Mouse (Mus musculus): ENCODE data around the gene Isoc2b.
A peak's percentile ranks its signal among the peaks of the same experiment; 100 is the strongest.
"Not testable (repeated sequence)": the region's sequence is repeated elsewhere in the genome, so short reads cannot be mapped to it uniquely, and the experiment has no call there.

Isoc2b gene

GRCm38 (mm10) chr7:4837639-4838038, 32.4 kb downstream of the Isoc2b start:
- no peak for DNase-seq (ENCODE audit: extremely low spot score, low read depth, low spot score)

DNA sequence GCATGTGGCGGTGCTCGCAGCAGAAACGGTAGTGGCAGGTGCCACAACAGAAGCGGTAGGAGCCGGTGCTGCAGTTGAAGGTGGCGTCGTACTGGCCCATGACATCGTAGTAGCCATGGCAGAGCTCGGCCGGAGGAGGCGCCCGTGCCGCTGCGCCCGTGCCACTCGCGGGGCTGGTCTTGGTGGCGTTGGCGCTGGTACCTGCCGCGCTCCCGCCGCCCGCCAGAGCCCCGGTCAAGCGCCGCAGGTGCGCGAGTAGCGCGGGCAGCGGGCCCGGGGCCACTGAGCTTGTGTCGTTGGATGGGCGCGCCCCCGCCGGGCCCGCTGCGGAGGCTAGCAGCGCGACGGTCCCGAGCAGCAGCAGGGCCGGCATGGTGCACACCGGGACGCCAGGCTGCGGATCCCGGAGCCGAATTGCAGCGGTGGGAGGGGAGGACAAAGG, 33.7 kb downstream of the Isoc2b start:
- DNase-seq (ENCODE audit: extremely low spot score, low read depth, low spot score), result no peak

DNA sequence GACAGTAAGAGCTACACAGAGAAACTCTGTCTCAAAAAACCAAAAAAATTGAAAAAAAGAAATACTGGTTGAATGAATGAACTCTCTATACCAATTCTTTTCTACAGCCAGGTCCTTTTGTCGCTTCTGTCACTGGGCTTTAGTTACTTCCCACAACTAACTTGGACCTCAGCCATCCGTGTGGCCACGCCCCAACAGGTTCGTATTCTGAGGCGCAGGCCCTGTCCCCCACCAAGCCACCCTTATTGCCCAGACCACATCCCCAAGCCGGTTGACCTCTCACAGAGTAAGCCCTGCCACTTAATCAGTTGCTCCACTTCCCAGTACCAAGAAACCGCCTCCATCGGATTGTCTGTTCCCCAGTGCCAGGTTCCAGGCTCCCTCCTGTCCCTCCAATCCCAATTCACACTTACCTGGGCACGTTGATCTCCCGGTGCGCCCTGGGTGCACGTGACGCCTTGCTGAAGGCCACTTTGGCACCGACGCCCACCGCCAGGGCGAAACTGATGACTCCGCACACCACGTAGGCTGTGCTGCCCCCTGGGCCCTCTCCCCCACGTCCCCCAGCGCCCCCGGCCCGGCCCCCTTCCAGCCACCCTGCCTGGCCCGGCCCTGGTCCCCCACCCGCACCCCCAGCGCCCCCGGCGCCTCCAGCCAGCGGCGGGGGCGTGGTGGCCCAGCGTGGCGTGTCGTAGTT, 34.3 kb downstream of the Isoc2b start:
- DNase-seq (ENCODE audit: extremely low spot score, low read depth, low spot score), result no peak

- DNase-seq (ENCODE audit: extremely low spot score, low read depth, low spot score), result no peak
These were observed 39.6 kb downstream of the Isoc2b start for GRCm38 (mm10) chr7:4830476-4830875.

- no peak for DNase-seq (ENCODE audit: extremely low spot score, low read depth, low spot score)
These were observed 44.7 kb downstream of the Isoc2b start for GRCm38 (mm10) chr7:4825365-4825764.

DNA sequence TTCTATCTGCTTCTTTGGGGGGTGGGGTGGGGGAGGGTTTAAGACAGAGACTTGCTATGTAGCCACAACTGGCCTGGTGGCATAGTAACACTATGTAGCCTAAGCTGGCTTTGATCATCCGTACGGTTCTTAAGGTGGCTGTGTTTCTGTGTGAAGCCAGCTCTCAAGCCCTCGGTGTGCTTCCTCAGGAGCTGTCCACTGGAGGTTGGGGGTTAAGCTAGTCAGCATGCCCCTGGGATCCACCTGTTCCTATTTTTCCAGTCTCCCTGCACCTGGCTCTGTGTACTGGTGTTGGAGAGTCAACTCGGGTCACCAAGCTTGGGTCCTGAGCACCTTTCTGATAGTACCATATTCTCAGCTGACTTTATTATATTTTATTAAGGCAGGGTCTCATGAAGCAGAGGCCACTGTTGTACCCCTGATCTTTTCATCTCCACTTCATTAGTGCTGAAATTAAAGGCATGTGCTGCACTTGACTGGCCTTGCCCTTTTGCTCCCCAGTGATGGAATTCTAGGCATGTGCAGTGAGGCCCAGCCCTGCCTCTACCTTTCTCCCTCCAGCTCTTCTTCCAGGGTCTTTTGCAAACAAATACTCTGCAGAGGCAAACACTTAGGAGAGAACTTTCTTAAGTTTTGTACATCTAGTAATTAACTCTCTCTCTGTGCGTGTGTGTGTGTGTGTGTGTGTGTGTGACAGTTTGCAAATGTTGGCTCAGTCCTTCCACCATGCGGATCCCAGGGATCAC, 47.7 kb downstream of the Isoc2b start:
- no peak for DNase-seq (ENCODE audit: extremely low spot score, low read depth, low spot score)

- DNase-seq (ENCODE audit: extremely low spot score, low read depth, low spot score), result no peak
These were observed 48.4 kb downstream of the Isoc2b start for GRCm38 (mm10) chr7:4821690-4822089.

- DNase-seq (ENCODE audit: extremely low spot score, low read depth, low spot score), result not testable (repeated sequence)
These were observed 49.1 kb downstream of the Isoc2b start for GRCm38 (mm10) chr7:4820925-4821324.

DNA sequence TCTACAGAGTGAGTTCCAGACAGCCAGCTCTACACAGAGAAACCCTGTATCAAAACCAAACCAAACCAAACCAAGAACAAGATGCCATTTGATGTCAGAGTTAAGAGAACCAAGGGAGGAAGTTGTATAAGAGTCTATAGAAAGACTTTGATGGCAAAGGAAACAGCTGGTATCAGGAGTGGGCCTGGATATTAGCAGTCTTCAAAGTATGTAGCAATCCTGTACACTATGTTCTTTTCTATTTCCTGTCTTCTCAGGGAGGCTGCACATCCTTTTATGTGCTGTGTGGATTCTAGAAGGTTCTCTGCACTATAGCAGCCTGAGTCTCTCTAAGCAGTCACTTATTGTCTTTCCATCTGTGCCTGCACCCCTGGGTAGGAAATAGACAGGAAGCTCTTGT, 53.5 kb downstream of the Isoc2b start:
- no peak for DNase-seq (ENCODE audit: extremely low spot score, low read depth, low spot score)

DNA sequence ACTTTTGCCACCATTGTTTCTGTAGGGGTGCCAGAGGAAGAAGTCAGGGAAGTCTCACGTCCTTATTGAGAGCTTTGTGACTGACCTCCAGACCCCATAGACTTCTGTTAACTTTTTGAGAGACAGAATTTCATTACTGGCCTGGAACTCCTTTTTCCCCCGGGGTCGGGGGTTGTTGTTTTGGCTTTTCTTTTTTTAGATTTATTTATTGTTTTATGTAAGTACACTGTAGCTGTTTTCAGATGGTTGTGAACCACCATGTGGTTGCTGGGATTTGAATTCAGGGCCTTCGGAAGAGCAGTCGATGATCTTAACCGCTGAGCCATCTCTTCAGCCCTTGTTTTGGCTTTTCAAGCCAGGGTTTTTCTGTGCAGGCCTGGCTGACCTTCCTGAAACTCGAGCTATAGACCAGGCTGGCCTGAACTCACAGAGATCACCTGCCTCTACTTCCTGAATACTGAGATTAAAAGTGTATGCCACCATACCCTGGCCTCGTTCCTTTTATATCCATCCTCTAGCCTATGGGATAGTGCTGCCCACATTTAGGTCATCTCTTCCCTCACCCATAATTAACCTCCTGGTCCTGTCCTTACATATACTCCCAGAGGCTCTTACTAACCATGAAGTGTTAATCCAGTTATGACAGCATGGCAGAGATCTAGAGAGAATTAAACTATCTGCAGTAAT, 56.8 kb downstream of the Isoc2b start:
- no peak for DNase-seq (ENCODE audit: extremely low spot score, low read depth, low spot score)

GRCm38 (mm10) chr7:4812303-4813104, 57.6 kb downstream of the Isoc2b start, which contains the start of gene Ube2s:
Gene Ube2s, minus strand, starts transcription at chr7:4812590.
- DNase-seq (ENCODE audit: extremely low spot score, low read depth, low spot score), result peak; percentile 96

GRCm38 (mm10) chr7:4811842-4812302, 58.2 kb downstream of the Isoc2b start:
- DNase-seq (ENCODE audit: extremely low spot score, low read depth, low spot score), result no peak

DNA sequence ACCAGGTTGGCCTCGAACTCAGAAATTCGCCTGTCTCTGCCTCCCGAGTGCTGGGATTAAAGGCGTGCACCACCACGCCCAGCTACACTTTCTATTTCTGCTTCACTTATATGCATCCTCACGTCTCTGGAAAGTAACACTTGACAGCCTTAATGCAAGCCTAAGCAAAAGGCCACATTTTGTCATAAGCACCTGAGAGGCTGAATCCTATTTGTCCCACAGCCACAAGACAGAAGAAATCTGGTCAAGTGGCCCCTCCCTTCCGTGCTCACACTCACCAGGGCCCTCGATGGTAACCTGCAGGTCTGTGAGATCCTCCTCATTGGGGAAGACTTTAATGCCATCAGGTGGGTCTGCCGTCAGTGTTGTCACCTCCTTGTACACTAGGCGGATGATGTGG, 58.9 kb downstream of the Isoc2b start:
- DNase-seq (ENCODE audit: extremely low spot score, low read depth, low spot score), result not testable (repeated sequence)

GRCm38 (mm10) chr7:4806716-4807115, 63.3 kb downstream of the Isoc2b start:
- DNase-seq (ENCODE audit: extremely low spot score, low read depth, low spot score), result no peak

DNA sequence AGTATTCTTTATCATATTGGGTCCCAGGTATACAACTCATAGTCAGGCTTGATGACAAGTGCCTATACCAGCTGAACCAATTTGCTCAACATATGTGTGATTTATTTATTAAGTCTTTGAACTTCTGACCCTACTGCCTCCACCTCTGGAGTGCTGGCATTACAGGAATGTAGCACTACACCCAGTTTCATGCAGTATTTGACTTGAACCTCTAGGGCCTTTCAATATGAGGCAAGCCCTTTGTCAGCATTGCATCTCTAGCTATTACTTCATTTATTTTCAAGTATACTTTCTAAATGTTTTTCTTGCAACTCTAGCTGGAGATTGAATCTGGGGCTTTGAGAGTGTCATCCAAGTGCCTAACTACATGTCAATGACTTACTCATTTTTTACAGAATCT, 67.8 kb downstream of the Isoc2b start:
- DNase-seq (ENCODE audit: extremely low spot score, low read depth, low spot score), result no peak

- no peak for DNase-seq (ENCODE audit: extremely low spot score, low read depth, low spot score)
These were observed 74.2 kb downstream of the Isoc2b start for GRCm38 (mm10) chr7:4795767-4796433.
